Mouse (Mus musculus): ENCODE data around the gene Myoz1. TPM values are rescaled to one million over a fixed set of nuclear protein-coding genes. Genes with fewer than 3 reads are reported as not detected.

Gene Myoz1
- polyA plus RNA-seq, 1 experiment from 2014 or later, result not detected

GRCm38 (mm10) chr14:20601287-20601686 lies 55.1 kb downstream of the Myoz1 start:
- H3K27me3 ChIP-seq (ENCODE audit: control insufficient read depth, insufficient read depth, low read length), result no peaks in the 10 kb centered on the region
- H3K4me3 ChIP-seq (replicated peaks; ENCODE audit: low read depth, low read length), result no peak overlapping the region
- no peak overlapping the region for H3K9ac ChIP-seq (replicated peaks; ENCODE audit: low read length)
- H3K4me1 ChIP-seq (ENCODE audit: control insufficient read depth, insufficient read depth, low read length), result no peaks in the 10 kb centered on the region
- DNase-seq, result no peak
- no peak overlapping the region for H3K27ac ChIP-seq (replicated peaks; ENCODE audit: low read depth, low read length)
- H3K9me3 ChIP-seq (ENCODE audit: control insufficient read depth, low read length), result no peaks in the 10 kb centered on the region
- H3K36me3 ChIP-seq (ENCODE audit: control insufficient read depth, insufficient read depth, low read length), result 0 out of 2 replicates have a peak, but pooled peaks cover 3% of the 10 kb centered on the region
- no peak overlapping the region for H3K4me2 ChIP-seq (ENCODE audit: low read length)
- no peak for ATAC-seq (ENCODE audit: low FRiP score, low TSS enrichment)
- 98% methylated on average over 1 of the region's 1 CpGs for WGBS

GRCm38 (mm10) chr14:20600203-20600602 lies 56.1 kb downstream of the Myoz1 start:
- ATAC-seq (ENCODE audit: low FRiP score, low TSS enrichment), result no peak
- H3K36me3 ChIP-seq (ENCODE audit: control insufficient read depth, insufficient read depth, low read length), result 0 out of 2 replicates have a peak, but pooled peaks cover 3% of the 10 kb centered on the region
- H3K4me1 ChIP-seq (ENCODE audit: control insufficient read depth, insufficient read depth, low read length), result no peaks in the 10 kb centered on the region
- H3K4me2 ChIP-seq (ENCODE audit: low read length), result no peak overlapping the region
- no peak overlapping the region for H3K4me3 ChIP-seq (replicated peaks; ENCODE audit: low read depth, low read length)
- H3K27ac ChIP-seq (replicated peaks; ENCODE audit: low read depth, low read length), result no peak overlapping the region
- no peaks in the 10 kb centered on the region for H3K9me3 ChIP-seq (ENCODE audit: control insufficient read depth, low read length)
- no peak for DNase-seq
- 81% methylated on average over 2 of the region's 2 CpGs for WGBS
- no peak overlapping the region for H3K9ac ChIP-seq (replicated peaks; ENCODE audit: low read length)
- no peaks in the 10 kb centered on the region for H3K27me3 ChIP-seq (ENCODE audit: control insufficient read depth, insufficient read depth, low read length)

DNA sequence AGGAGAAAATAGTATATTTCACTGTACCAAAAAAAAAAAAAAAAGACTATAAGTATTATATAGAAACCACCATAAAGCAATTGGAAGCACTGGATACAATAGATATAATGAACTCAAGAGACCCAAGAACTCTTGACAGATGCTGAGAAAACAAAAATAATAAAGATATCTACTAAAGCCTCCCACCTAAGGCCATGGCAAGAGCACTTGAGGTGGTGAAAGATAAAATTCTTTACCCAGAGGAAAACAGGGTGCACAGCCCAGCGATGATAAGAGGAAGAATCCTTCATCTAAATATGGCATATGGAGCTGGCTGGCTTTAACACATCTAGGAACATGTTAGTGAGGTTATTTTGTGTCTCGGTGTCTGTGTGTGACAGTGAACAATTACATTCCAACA lies 56.8 kb downstream of the Myoz1 start:
- no peaks in the 10 kb centered on the region for H3K27me3 ChIP-seq (ENCODE audit: control insufficient read depth, insufficient read depth, low read length)
- no peaks in the 10 kb centered on the region for H3K4me1 ChIP-seq (ENCODE audit: control insufficient read depth, insufficient read depth, low read length)
- no peak overlapping the region for H3K9ac ChIP-seq (replicated peaks; ENCODE audit: low read length)
- no peaks in the 10 kb centered on the region for H3K9me3 ChIP-seq (ENCODE audit: control insufficient read depth, low read length)
- no peak overlapping the region for H3K27ac ChIP-seq (replicated peaks; ENCODE audit: low read depth, low read length)
- DNase-seq (no peak), ATAC-seq (ENCODE audit: low FRiP score, low TSS enrichment) (no peak)
- H3K4me3 ChIP-seq (replicated peaks; ENCODE audit: low read depth, low read length), result no peak overlapping the region
- H3K36me3 ChIP-seq (ENCODE audit: control insufficient read depth, insufficient read depth, low read length), result 0 out of 2 replicates have a peak, but pooled peaks cover 3% of the 10 kb centered on the region
- WGBS, result 88% methylated on average over 2 of the region's 2 CpGs
- no peak overlapping the region for H3K4me2 ChIP-seq (ENCODE audit: low read length)

Small RNA genes within 50 kb of the gene (microRNA-seq; reads per million reads assigned to microRNA genes)
- 1.2 reads per million for gene Mir6946

Other genes with a start within 250 kb of the Myoz1 start
- gene Cfap70, start 204.3 kb downstream of the Myoz1 start, polyA plus RNA-seq (2014; fragmentation: Nextera tagmentation; extraction: Ambion mirVana), result 0.38 and 1.00 TPM in 2 replicates
- 9.4 and 11.6 TPM in 2 replicates for gene Anxa7, start 176.4 kb downstream of the Myoz1 start, polyA plus RNA-seq (2014; fragmentation: Nextera tagmentation; extraction: Ambion mirVana)
- 0.27 and 0.49 TPM in 2 replicates for gene Mss51, start 159.6 kb downstream of the Myoz1 start, polyA plus RNA-seq (2014; fragmentation: Nextera tagmentation; extraction: Ambion mirVana)
- 119 and 122 TPM in 2 replicates for gene Ppp3cb, start 110.0 kb downstream of the Myoz1 start, polyA plus RNA-seq (2014; fragmentation: Nextera tagmentation; extraction: Ambion mirVana)
- 10.9 and 14.5 TPM in 2 replicates for gene Usp54, start 15.5 kb downstream of the Myoz1 start, polyA plus RNA-seq (2014; fragmentation: Nextera tagmentation; extraction: Ambion mirVana)
- gene Synpo2l, start 11.8 kb upstream of the Myoz1 start, polyA plus RNA-seq (2014; fragmentation: Nextera tagmentation; extraction: Ambion mirVana), result 0.09 TPM in 2 replicates
- gene Sec24c, start 17.8 kb upstream of the Myoz1 start, polyA plus RNA-seq (2014; fragmentation: Nextera tagmentation; extraction: Ambion mirVana), result 54.0 and 81.5 TPM in 2 replicates
- 17.9 and 22.2 TPM in 2 replicates for gene Fut11, start 38.4 kb upstream of the Myoz1 start, polyA plus RNA-seq (2014; fragmentation: Nextera tagmentation; extraction: Ambion mirVana)
- 188 and 214 TPM in 2 replicates for gene Chchd1, start 46.5 kb upstream of the Myoz1 start, polyA plus RNA-seq (2014; fragmentation: Nextera tagmentation; extraction: Ambion mirVana)
- 47.7 and 57.3 TPM in 2 replicates for gene Zswim8, start 51.0 kb upstream of the Myoz1 start, polyA plus RNA-seq (2014; fragmentation: Nextera tagmentation; extraction: Ambion mirVana)
- gene Ndst2, start 78.0 kb upstream of the Myoz1 start, polyA plus RNA-seq (2014; fragmentation: Nextera tagmentation; extraction: Ambion mirVana), result 14.5 and 20.5 TPM in 2 replicates
- gene Camk2g, start 137.5 kb upstream of the Myoz1 start, polyA plus RNA-seq (2014; fragmentation: Nextera tagmentation; extraction: Ambion mirVana), result 122 and 129 TPM in 2 replicates
- gene Plau, start 180.1 kb upstream of the Myoz1 start, polyA plus RNA-seq (2014; fragmentation: Nextera tagmentation; extraction: Ambion mirVana), result 0.15 and 0.62 TPM in 2 replicates